Mouse (Mus musculus): ENCODE results near the gene 1600015I10Rik. TPM values are rescaled to one million over a fixed set of nuclear protein-coding genes. Genes with fewer than 3 reads are reported as not detected.

The 1600015I10Rik gene
- total and polyA plus RNA-seq, 3 experiments, result not detected

DNA sequence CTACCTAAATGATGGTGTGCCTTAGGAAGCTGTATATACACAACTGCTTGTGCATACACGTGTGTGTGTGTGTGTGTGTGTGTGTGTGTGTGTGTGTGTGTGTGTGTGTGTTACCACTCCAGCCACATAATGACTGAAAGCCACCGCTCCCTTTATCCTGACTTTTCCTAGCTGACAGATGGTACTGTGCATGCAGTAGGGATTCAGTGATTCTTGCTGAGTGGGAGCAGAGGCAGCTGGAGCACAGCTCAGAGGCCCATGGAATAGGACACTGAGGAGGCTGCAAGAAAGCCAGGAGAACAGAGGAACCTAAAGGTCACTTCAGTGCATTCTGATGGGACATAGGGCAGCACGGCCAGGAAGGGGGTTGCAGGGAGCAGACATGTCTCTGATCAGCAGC lies 52.6 kb downstream of the 1600015I10Rik start:
- DNase-seq (ENCODE audit: low read depth, low spot score), result no peak
- Histone ChIP-seq H3K4me1 (ENCODE audit: control insufficient read depth in 1 of 2, insufficient read depth in 2 of 2, low read length in 2 of 2) (no peaks in the 10 kb centered on the region), H3K9ac (ENCODE audit: control insufficient read depth, low read depth, low read length, poor library complexity, severe bottlenecking) (no peak overlapping the region), H3K27ac (ENCODE audit: control insufficient read depth, low read depth, low read length) (no peak overlapping the region), H3K27me3 (ENCODE audit: control insufficient read depth in 1 of 2, insufficient read depth in 2 of 2, low read length in 2 of 2) (no peaks in the 10 kb centered on the region), H3K36me3 (ENCODE audit: control insufficient read depth in 1 of 2, insufficient read depth in 2 of 2, low read length in 2 of 2) (no peaks in the 10 kb centered on the region), H3K4me3 (ENCODE audit: control insufficient read depth in 1 of 2, insufficient read depth in 1 of 2, low read depth in 2 of 2, low read length in 2 of 2) (no peak overlapping the region), H3K9me3 (replicated peaks; ENCODE audit: insufficient read depth, low read length) (no peaks in the 10 kb centered on the region), H3K79me2 (ENCODE audit: control insufficient read depth, insufficient read depth, low read length, poor library complexity) (no peaks in the 10 kb centered on the region)
- no peak for TF ChIP-seq MYC (IDR thresholded peaks at IDR 0.05; ENCODE audit: low read depth, low read length)
- TF ChIP-seq SIN3A (IDR thresholded peaks at IDR 0.05; ENCODE audit: low read length), result no peak
- no peak for TF ChIP-seq RCOR1 (IDR thresholded peaks at IDR 0.05; ENCODE audit: low read depth, low read length)
- TF ChIP-seq NRF1 (IDR thresholded peaks at IDR 0.05; ENCODE audit: insufficient read depth, low read depth, low read length, poor library complexity, severe bottlenecking), result no peak
- TF ChIP-seq TAL1 (IDR thresholded peaks at IDR 0.05; ENCODE audit: low read length), result no peak
- no peak for TF ChIP-seq HCFC1 (IDR thresholded peaks at IDR 0.05; ENCODE audit: low read depth, low read length)
- no peak for TF ChIP-seq ZC3H11A (IDR thresholded peaks at IDR 0.05; ENCODE audit: low read depth, low read length)
- no peak for TF ChIP-seq MEF2A (IDR thresholded peaks at IDR 0.05; ENCODE audit: extremely low read depth, insufficient replicate concordance, low read depth, low read length, poor library complexity, severe bottlenecking)
- TF ChIP-seq POLR2AphosphoS5 (IDR thresholded peaks at IDR 0.05; ENCODE audit: borderline replicate concordance, low read depth, low read length), result no peak
- TF ChIP-seq EP300 (IDR thresholded peaks at IDR 0.05; ENCODE audit: low read depth in 1 of 2, low read length in 2 of 2), result no peak
- no peak for TF ChIP-seq BHLHE40 (IDR thresholded peaks at IDR 0.05; ENCODE audit: borderline replicate concordance, low read depth, low read length)
- no peak for TF ChIP-seq E2F4 (IDR thresholded peaks at IDR 0.05; ENCODE audit: borderline replicate concordance, low read depth, low read length)
- TF ChIP-seq GATA1 (IDR thresholded peaks at IDR 0.05; ENCODE audit: low read depth, low read length), result no peak
- no peak for TF ChIP-seq MAX (IDR thresholded peaks at IDR 0.05; ENCODE audit: low read length)
- TF ChIP-seq JUND (IDR thresholded peaks at IDR 0.05; ENCODE audit: low read depth, low read length), result no peak
- TF ChIP-seq POLR2AphosphoS2 (IDR thresholded peaks at IDR 0.05; ENCODE audit: low read length), result no peak
- TF ChIP-seq USF2 (IDR thresholded peaks at IDR 0.05; ENCODE audit: borderline replicate concordance in 1 of 2, insufficient read depth in 1 of 2, low read depth in 1 of 2, low read length in 2 of 2), result no peak

Other genes with a start within 250 kb of the 1600015I10Rik start
- gene Gimap4, start 245.3 kb upstream of the 1600015I10Rik start, total RNA-seq (2012; rRNA removed), result 0.12 TPM in 1 of 2 replicates, not detected in the other
- under 1 TPM in 1 of 2 experiments, not detected in 1; 0.25 TPM for gene Gimap4, start 245.3 kb upstream of the 1600015I10Rik start, polyA plus RNA-seq (2012; ENCODE audit: insufficient read depth in 1 of 2, insufficient read length in 2 of 2, low read depth in 1 of 2, low replicate concordance in 2 of 2, missing spikeins in 1 of 2)
- not detected in 2 replicates for gene Gimap6, start 221.7 kb upstream of the 1600015I10Rik start, total RNA-seq (2012; rRNA removed)
- gene Gimap6, start 221.7 kb upstream of the 1600015I10Rik start, polyA plus RNA-seq (2012; ENCODE audit: insufficient read depth in 1 of 2, insufficient read length in 2 of 2, low read depth in 1 of 2, low replicate concordance in 2 of 2, missing spikeins in 1 of 2), result not detected
- gene Gm28053, start 211.3 kb upstream of the 1600015I10Rik start, total RNA-seq (2012; rRNA removed), result not detected in 2 replicates
- gene Gm28053, start 211.3 kb upstream of the 1600015I10Rik start, polyA plus RNA-seq (2012; ENCODE audit: insufficient read depth in 1 of 2, insufficient read length in 2 of 2, low read depth in 1 of 2, low replicate concordance in 2 of 2, missing spikeins in 1 of 2), result not detected
- gene Gimap7, start 211.3 kb upstream of the 1600015I10Rik start, total RNA-seq (2012; rRNA removed), result not detected in 2 replicates
- not detected for gene Gimap7, start 211.3 kb upstream of the 1600015I10Rik start, polyA plus RNA-seq (2012; ENCODE audit: insufficient read depth in 1 of 2, insufficient read length in 2 of 2, low read depth in 1 of 2, low replicate concordance in 2 of 2, missing spikeins in 1 of 2)
- gene Gimap1, start 190.8 kb upstream of the 1600015I10Rik start, total RNA-seq (2012; rRNA removed), result not detected in 2 replicates
- not detected for gene Gimap1, start 190.8 kb upstream of the 1600015I10Rik start, polyA plus RNA-seq (2012; ENCODE audit: insufficient read depth in 1 of 2, insufficient read length in 2 of 2, low read depth in 1 of 2, low replicate concordance in 2 of 2, missing spikeins in 1 of 2)
- gene Gimap5, start 183.7 kb upstream of the 1600015I10Rik start, total RNA-seq (2012; rRNA removed), result not detected in 2 replicates
- gene Gimap5, start 183.7 kb upstream of the 1600015I10Rik start, polyA plus RNA-seq (2012; ENCODE audit: insufficient read depth in 1 of 2, insufficient read length in 2 of 2, low read depth in 1 of 2, low replicate concordance in 2 of 2, missing spikeins in 1 of 2), result not detected
- gene Gimap3, start 159.0 kb upstream of the 1600015I10Rik start, total RNA-seq (2012; rRNA removed), result not detected in 2 replicates
- not detected for gene Gimap3, start 159.0 kb upstream of the 1600015I10Rik start, polyA plus RNA-seq (2012; ENCODE audit: insufficient read depth in 1 of 2, insufficient read length in 2 of 2, low read depth in 1 of 2, low replicate concordance in 2 of 2, missing spikeins in 1 of 2)
- gene Tmem176a, start 89.0 kb upstream of the 1600015I10Rik start, total RNA-seq (2012; rRNA removed), result 3.9 TPM in 2 replicates
- gene Tmem176a, start 89.0 kb upstream of the 1600015I10Rik start, polyA plus RNA-seq (2012; ENCODE audit: insufficient read depth in 1 of 2, insufficient read length in 2 of 2, low read depth in 1 of 2, low replicate concordance in 2 of 2, missing spikeins in 1 of 2), result 10 to 100 TPM in 1 of 2 experiments, not detected in 1; 18.5 TPM
- 22.2 and 23.0 TPM in 2 replicates for gene Tmem176b, start 88.4 kb upstream of the 1600015I10Rik start, total RNA-seq (2012; rRNA removed)
- 10 to 100 TPM in 1 of 2 experiments, not detected in 1; 77.0 TPM for gene Tmem176b, start 88.4 kb upstream of the 1600015I10Rik start, polyA plus RNA-seq (2012; ENCODE audit: insufficient read depth in 1 of 2, insufficient read length in 2 of 2, low read depth in 1 of 2, low replicate concordance in 2 of 2, missing spikeins in 1 of 2)
- not detected in 2 replicates for gene Aoc1, start 57.0 kb upstream of the 1600015I10Rik start, total RNA-seq (2012; rRNA removed)
- not detected for gene Aoc1, start 57.0 kb upstream of the 1600015I10Rik start, polyA plus RNA-seq (2012; ENCODE audit: insufficient read depth in 1 of 2, insufficient read length in 2 of 2, low read depth in 1 of 2, low replicate concordance in 2 of 2, missing spikeins in 1 of 2)
- not detected in 2 replicates for gene Doxl2, start 45.1 kb downstream of the 1600015I10Rik start, total RNA-seq (2012; rRNA removed)
- gene Doxl2, start 45.1 kb downstream of the 1600015I10Rik start, polyA plus RNA-seq (2012; ENCODE audit: insufficient read depth in 1 of 2, insufficient read length in 2 of 2, low read depth in 1 of 2, low replicate concordance in 2 of 2, missing spikeins in 1 of 2), result not detected
- gene Svs1, start 57.0 kb downstream of the 1600015I10Rik start, total RNA-seq (2012; rRNA removed), result not detected in 2 replicates
- gene Svs1, start 57.0 kb downstream of the 1600015I10Rik start, polyA plus RNA-seq (2012; ENCODE audit: insufficient read depth in 1 of 2, insufficient read length in 2 of 2, low read depth in 1 of 2, low replicate concordance in 2 of 2, missing spikeins in 1 of 2), result not detected
- gene Gpnmb, start 106.7 kb downstream of the 1600015I10Rik start, total RNA-seq (2012; rRNA removed), result not detected in 2 replicates
- gene Gpnmb, start 106.7 kb downstream of the 1600015I10Rik start, polyA plus RNA-seq (2012; ENCODE audit: insufficient read depth in 1 of 2, insufficient read length in 2 of 2, low read depth in 1 of 2, low replicate concordance in 2 of 2, missing spikeins in 1 of 2), result not detected
- gene Malsu1, start 143.9 kb downstream of the 1600015I10Rik start, total RNA-seq (2012; rRNA removed), result 27.1 and 27.8 TPM in 2 replicates
- 10 to 100 TPM in 1 of 2 experiments, not detected in 1; 60.7 TPM for gene Malsu1, start 143.9 kb downstream of the 1600015I10Rik start, polyA plus RNA-seq (2012; ENCODE audit: insufficient read depth in 1 of 2, insufficient read length in 2 of 2, low read depth in 1 of 2, low replicate concordance in 2 of 2, missing spikeins in 1 of 2)